Mouse (Mus musculus): ENCODE results near the gene Kif16b. TPM values are rescaled to one million over a fixed set of nuclear protein-coding genes. Genes with fewer than 3 reads are reported as not detected.
A peak's percentile ranks its signal among the peaks of the same experiment; 100 is the strongest.

The Kif16b gene
- total RNA-seq, 4 experiments from 2014 or later, result 35.9 to 43.4 (median 39.4) TPM

DNA sequence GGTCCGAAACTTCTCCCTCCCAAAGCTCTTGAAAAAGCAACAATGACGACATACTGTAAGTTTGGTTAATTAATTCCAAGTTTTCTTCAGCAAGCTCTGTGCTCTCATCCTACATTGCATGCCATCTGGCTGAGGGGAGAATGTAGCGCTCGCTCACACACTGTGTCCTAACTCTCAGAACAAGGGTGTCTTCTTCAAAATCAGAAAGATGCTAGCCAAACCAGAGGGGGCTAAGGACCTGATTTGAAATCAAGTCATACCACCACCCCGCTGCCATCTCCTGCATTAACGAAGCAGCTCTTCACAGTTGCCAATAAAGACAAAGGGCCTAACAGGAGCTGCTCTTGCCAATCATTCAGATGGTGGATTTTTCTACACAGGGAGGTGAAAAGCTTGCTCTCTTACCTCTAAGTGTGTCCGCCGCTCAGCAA lies 253.3 kb downstream of the Kif16b start:
- no peak for DNase-seq (ENCODE audit: low spot score)

DNA sequence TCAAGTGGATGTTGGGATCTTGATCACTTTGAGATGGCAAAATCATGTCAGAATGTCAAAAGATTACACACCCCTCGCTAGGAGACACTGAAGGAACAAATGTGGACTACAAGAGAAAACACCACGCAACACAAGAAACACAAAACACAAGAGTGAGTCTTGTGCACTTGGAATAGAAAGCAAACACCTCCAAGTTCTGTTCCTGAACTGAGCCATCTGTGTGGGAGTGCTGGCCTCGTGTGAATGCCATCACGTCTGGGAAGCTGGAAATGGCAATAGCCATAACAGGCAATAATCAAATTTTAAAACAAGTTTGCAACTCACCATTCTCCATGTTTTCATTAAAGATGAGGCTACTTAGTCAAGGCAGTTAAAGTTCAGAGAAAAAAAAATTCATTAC lies 254.5 kb downstream of the Kif16b start:
- DNase-seq (ENCODE audit: low spot score), result no peak

DNA sequence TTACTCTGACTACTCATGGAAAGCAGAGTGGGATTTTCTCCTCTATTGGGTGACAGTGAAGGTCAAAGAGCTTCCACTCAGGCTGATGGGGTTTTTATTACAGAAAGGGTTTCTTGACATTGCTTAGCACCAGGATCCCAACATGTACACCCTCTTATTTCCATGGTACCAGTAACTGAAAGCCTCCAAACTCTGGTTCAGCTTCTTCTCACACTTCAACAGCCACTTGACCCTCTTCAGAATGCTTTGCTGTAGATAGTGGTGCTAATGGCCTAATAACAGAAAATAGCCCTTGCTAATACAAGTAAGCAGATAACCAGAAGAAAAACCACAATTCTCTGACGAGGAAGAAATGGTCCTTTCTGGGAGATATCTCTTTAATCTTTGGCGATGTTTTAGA lies 259.6 kb downstream of the Kif16b start:
- peak; percentile 19 for DNase-seq (ENCODE audit: low spot score)

DNA sequence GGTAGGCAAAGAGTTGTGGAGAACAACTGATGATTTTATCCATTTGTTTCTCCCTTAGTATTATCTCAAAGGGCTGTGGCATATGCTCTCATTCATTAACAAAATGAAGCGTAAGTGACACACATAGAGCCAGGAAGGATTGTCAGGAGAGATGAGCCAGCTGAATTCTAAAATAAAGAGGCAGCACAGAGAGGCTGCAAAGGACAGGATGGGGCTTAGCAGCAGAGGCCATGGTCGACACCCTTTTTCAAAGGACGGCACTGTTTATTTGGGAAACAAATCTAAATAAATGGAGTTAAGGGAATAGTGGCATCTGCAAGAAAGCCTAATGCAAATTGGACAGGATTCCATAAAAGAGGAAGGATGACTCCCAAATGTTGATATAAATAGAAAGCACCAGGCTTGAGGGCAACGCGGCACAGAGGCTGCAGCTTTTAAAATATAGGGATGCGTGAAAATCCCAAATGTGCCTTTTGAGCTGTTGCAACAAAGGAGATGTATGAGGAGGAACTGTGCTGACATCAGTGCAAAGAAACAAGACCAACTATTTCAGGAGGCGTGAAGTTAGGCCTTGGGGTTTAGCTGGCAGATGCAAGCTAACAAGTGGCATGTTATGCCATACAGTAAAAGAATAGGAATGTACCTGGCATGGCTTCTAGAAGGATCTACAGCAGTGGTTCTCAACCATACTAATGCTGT lies 265.6 kb downstream of the Kif16b start:
- no peak for DNase-seq (ENCODE audit: low spot score)

DNA sequence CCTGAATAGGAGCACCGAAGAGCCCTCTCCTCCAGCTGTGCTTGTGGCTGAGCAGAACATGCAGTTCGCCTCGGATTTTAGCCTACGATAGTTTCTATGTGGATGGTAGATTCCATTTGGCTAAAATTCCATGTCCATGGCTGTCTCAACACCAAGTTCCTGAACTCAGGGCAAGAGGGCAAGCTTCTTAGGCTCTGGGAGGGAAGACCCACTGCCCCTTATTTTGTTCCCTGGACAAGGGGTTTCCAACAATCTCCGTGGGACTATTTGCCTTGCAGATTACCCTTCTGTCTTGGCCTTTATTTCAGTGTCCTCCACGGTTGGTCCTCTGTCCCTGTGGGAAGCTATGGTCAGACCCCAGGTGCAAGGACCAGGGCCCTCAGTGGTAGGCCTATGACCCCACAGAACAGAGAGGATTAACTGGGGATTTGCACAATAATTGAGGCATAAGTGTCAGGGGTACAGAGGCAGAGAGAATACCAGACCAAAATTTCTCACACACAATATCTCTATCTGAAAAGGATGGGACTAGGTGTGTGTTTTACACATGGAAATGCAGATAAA lies 267.3 kb downstream of the Kif16b start:
- no peak for DNase-seq (ENCODE audit: low spot score)

DNA sequence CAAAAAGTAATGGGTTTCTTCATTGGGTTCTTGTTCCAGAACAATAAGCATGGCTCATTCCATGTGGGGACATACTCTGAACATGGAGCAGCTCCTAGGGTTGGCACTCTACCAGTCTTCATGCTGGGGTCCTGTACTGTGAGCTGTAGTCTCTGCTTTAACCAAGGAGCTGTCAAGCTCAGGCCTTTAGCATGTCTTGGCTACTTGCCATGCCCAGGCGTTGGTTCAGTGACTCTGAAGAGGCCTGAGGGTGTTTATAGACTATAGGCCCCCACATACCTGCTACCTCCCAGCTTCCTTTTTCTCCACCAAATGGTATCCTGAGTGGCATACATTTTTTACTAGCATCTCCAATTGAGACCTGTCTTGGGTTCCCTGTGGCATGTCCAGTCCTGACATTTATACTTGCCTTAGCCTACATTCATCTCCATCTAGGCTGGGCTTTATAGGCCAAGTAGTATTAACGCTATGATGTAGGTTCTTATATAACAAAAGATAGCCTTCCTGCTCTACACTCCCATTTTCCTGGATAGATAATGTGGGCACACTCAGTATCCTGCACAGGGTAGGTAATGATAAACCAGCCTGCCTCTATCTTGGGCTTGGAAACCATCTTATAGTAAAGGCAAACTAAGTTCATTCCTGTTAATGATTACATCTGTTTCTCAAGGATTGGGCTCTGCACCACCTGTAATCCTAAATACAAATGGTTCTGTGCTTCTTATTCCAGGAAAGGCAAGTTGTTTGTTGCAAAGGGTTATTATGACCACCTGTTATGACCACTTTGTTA lies 271.6 kb downstream of the Kif16b start:
- DNase-seq (ENCODE audit: low spot score), result no peak

DNA sequence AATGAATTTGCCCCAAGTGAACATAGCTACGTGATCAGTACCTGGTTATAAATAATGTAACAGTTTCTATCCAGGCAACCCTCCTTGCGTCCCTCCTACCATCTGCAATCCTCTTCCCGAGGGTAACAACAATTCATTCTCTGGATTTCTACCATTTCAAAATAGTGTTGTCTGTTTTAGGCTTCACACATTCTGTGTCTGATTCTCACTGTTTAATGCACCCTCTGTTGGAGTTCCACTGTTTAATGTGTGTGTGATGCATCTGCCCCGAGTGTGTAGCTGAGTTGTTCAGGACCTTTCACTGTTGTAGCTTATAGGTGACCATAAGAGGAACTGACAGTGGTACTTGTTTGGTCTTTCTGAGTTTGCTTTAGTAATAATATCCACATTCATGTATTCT lies 275.6 kb downstream of the Kif16b start:
- DNase-seq (ENCODE audit: low spot score), result no peak

DNA sequence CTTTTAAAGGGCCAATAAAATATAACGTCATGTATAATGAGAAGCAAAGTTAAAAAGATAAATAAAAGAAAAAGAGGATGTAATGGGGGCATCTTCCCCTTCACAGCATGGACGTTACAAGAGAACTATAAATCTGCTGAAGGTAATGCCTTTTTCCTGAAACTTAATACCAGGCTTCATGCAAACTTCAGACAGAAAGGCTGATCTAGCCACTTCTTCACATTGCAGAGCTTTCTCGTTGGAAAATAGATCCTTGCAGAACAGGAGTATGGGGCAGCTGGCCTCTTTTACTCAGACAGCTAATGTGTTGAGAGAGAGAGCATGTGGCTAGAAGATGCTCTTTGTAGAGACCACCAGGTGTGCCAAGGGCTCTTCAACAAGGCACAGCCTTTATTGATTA lies 276.2 kb downstream of the Kif16b start:
- DNase-seq (ENCODE audit: low spot score), result no peak

DNA sequence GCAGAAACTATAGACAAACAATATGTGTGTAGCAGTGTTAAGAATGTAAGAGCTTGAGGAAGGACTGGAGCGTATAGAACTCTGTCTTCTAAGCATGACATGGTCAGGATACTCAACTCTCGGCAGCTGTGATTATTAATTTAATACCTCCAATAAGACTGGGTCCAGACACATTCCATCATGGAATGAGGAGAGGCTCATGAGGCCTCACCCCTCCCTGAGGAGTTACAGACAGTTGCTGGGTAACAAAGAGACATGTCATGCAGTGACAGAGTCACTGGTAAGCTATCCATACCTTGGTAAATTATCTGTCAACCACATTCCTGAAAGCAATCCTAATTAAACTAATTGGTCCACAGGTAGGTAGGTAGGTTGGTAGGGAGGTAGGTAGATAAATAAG lies 277.1 kb downstream of the Kif16b start:
- no peak for DNase-seq (ENCODE audit: low spot score)

DNA sequence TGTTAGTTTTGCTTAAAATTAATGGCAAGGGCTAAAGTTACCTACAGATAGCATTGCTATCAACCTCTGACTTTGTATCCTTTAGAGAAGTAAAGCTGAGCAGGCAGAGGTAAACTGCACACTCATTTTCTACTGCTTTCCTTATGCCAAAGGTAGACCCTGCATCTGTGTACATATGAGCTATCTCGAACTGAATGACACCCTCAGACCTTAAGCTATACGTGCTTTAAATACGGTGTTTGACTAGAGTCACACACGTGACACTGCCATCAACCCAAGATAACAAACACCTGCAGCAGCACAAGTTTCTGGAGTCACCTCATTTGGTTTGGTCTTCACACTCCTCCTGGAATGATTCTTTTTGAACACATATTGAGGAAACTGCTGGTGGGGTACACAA lies 280.2 kb downstream of the Kif16b start:
- DNase-seq (ENCODE audit: low spot score), result no peak

DNA sequence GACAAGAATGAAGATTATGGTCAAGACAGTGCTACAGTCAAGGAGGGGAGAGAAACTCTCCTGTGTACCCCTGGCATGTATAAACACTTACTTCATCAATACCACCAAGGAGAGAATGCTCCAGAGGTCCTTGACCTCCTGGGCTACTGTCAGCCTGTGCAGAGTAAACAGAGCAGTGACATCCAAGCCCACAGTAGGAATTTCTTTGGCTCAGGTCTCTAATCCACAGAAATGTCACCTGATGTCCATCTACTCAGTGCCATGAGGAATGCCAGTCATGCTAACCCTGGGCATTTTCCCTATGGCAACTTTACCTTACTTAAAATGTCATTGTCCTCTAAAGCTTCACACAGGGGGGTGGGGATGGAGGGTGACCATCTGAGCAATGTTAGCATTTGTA lies 281.4 kb downstream of the Kif16b start:
- DNase-seq (ENCODE audit: low spot score), result no peak

DNA sequence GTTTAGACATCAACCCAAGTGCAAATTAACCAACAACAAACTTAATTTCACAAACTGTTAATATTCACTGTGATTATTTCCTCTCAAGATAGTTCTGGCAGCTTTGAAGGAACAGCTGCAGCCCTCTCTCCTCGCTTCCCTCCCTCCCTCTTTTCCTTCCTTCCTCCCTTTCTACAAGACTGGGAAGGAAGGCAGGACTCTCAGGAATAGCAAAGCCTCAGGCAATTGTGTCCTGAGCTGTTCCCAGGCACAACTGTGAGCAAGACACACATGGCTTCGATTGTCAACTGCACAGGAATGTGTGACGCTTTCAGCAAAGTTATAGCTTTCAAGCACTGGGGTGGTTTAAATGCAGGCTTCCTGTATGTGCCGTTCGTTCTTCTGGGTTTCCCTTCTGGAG lies 286.8 kb downstream of the Kif16b start:
- DNase-seq (ENCODE audit: low spot score), result no peak

DNA sequence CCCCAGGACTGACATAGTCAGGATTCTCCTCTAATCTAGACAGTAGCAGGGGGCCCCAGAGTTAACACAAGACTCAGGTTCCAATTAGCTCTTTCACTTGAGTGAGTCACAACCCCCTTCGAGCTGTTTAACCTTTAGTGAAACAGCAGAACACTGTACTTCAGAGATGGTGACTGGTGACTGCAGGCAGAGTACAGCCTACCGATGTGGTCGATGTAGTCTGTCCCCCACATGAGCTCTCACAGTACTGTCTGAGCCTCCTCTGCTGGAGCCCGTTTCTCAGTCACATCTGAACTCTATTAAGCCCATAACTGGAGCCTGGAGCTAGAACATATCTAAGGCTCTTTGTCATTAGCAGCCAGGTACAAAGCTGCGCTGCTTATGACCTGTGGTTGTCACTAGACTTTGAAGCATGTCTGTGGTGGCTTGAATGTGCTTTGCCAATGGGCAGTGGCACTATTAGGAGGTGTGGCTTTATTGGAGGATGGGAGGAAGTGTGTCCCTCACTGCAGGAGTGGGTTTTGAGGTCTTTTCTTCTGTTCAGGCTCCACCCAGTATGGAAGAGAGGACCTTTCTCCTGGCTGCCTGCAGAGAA lies 288.9 kb downstream of the Kif16b start:
- no peak for DNase-seq (ENCODE audit: low spot score)

DNA sequence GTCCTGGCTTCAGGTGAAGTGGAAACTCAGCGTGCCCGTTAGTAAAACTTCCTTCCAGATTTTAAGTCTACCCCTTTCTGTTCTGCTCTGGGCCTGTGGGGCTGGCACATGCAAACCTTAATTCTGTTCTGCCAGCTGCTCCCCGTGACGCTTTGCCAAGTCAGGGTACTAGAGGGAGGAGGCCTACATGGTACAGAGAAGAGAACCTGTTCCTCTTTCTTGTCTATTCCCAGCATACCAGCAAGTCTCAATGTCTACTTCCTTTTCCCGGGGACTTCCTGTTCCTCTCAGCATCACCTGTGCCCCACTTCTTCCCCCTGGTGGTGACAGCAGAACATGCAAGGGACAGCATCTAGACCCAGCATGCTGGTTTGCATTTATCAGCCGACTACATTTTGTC lies 290.2 kb downstream of the Kif16b start:
- DNase-seq (ENCODE audit: low spot score), result peak; percentile 21

DNA sequence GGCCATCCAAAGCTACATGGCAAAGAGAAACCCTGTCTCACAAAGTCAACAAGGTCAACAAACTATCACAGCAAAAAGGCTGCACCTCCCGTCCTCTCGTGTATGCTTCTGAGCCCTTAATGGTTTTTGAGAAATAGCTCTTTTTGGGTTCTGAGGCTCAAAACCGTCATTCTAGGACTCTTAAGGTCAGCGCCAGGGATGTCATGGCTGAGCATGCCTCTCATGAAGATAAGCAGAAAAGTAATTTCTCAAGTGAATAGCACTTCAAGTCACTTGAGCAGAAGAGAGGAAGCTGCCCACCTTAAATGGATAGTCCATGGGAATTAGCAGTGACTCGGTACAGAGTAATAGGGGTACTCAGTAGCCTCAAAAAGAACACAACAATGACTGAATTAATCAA lies 291.1 kb downstream of the Kif16b start:
- DNase-seq (ENCODE audit: low spot score), result no peak

DNA sequence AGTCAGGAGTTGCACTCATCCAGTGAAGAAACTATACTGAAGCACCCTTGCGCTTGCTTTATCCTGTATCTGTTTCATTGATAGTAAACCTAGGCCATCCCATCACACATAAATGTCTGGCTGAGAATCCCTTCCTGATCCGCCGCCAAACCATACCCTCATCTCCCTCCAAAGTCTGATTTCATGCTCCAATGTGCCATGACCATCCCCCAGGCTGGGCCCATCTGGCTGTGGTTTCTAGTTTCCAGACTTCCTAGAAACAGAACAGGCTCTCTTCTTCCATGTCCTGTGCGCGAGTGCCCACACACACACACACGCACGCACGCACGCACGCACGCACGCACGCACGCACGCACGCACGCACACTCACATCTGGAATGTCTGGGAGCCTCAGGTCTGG lies 292.6 kb downstream of the Kif16b start:
- DNase-seq (ENCODE audit: low spot score), result no peak

DNA sequence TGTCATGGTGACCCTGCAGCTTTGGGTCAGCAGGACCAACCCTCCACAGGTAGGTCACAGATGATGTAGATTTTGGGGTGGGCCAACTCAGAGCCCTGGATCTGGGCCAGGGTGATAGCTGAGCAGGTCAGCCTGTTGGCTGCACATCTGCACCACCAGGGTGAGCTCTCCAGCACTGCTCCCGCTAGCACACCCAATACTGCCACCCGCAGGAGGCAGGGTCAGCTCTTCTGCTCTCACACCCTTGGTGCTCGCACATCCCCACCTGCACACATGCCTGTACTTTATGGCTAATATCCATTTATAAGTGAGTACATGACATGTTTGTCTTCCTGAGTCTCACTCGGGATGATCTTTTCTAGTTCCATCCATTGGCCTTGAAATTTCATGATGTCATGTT lies 296.6 kb downstream of the Kif16b start:
- DNase-seq (ENCODE audit: low spot score), result no peak

DNA sequence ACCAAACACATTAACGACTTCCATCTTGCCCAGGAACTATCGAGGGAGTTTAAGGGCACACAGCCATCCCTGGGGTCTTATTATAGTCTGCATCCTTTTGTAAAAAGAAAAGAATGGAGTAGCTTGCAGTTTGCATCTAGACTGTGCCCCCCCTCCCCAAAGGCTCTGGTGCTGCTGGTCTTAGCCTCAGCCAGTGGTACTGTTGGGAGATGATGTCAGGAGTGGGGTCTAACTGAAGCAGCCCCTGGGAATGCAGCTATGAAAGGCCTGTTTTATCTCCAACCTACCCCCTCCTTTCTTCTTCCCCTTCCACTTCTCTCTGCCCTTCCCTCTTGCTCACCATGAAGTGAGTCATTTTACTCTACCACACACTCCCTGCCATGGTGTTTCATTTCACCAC lies 298.1 kb downstream of the Kif16b start:
- DNase-seq (ENCODE audit: low spot score), result no peak

DNA sequence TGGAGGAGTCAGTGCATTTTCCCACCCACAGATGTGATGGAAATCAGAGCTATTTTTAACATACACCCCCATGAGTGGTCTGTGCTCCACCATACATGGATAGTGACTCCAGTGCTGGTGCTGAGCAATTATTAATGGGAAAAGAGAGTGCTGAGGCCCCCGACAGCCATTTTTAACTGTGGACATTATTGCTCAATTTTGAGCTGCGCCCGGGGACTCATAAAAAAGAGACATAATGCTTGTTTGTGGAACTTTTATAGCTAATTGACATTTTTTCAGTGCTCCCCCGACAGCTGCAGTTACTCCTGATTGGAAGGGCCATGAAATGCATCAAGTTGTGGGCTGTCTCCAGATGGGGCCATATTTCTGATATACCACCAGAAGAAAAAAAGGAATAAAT lies 302.1 kb downstream of the Kif16b start:
- DNase-seq (ENCODE audit: low spot score), result no peak

DNA sequence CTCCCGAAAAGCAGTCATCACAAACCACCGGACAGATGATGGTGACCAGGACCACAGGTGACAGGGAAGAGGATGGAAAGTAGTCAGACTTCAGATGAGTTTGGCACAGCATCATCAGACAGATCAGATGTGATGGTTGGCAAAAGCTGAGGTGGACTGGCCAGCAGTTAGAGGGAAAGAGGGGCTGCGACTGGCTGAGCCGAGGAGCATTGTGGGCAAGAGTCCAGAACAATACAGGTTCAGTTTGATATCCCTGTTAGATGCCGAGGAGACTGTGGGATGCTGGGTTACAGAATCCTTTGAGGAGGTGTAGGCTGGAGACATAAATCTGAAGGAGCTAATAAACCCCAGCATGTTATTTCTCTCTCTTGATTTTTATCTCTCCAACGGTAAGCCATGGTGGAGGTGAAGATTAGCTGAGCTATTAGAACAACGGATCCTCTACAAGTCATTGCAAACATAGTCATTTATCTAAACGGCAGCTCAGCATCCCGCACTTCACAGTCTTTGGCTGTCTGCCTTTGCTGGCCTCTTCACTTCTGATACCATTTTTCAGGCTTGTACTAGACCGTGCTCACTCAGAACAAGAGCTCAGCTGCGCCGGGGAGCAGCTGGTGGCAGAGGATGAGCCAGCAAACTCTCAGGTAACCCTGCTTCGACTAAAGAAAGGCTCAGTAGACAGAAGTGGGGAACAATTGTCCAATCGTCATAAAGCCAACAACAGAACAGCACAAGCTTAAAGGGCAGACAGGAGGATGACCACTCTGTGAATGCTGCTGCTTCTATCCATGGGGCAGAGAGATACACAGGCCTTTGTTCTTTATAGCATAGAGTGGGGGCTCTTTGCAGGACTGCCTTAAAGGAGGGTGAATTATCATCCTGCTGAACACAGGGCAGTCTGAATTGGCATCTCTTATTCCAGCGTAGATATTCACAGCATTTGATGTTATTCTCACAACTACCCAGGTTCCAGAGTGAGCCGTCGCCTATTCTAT lies 304.9 kb downstream of the Kif16b start:
- no peak for DNase-seq (ENCODE audit: low spot score)

DNA sequence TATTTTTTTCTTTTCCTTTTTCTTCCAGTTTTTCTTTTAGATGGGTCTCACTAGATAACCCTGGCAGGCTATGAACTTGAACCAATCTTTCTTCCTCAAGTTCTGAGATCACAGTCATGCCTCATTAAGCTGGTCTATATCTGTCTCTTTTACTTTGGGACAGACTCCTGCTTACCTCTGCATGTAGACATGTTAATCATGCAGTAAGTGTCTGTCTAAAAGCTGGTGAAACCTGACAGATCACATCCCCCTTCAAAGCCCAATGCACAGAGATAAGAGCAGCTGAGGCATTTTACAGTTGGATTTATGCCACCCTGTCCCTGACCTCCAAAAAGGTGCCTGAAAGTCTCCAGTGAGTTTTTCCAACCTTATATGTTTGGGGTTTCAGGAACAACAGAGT lies 310.4 kb downstream of the Kif16b start:
- no peak for DNase-seq (ENCODE audit: low spot score)
